In the genomic region with DNA sequence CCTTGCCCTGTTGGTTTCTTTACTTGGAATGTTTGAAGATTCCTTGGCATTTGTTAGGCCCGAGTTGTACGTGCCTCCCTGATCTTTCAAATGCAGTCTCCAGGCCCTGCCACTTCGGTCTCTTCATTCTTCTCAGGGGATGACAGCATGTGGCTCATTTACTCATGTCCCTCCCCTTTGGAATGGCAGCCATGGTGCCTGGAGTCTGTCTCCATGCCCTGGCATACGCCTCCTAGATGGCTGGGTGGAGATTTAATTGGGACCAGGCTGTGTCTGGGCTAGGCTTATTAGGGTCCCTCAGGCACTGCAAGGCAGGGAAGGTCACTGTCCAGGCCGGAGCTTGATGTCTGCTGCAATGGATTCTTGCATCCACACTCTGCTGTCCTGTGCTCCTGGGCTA, we compare ENCODE assay signal across 14 mouse cellular contexts.
"Had no signal": no experiment of that assay in that cellular context is flagged by ENCODE, and none has a peak within 500 bp of the region (broad histone marks: within the 10 kb centered on the region; RNA-seq: fewer than 3 reads in every experiment).

No protein-coding gene starts in this region.

- H3K4me1 ChIP-seq: liver, embryonic 12.5 days; midbrain, embryonic 10.5 days; neural tube, embryonic 12.5 days had no signal

- H3K9ac ChIP-seq: limb, embryonic 15.5 days; liver, embryonic 12.5 days; lung, embryonic 14.5 days; neural tube, embryonic 12.5 days had no signal

- H3K36me3 ChIP-seq: limb, embryonic 15.5 days; liver, embryonic 12.5 days; midbrain, embryonic 10.5 days; neural tube, embryonic 12.5 days had no signal

- H3K27ac ChIP-seq: layer of hippocampus, adult 2 months; limb, embryonic 15.5 days; liver, embryonic 12.5 days; midbrain, embryonic 10.5 days; neural tube, embryonic 12.5 days had no signal

- H3K27me3 ChIP-seq: limb, embryonic 15.5 days; liver, embryonic 12.5 days; neural tube, embryonic 12.5 days had no signal

- H3K4me3 ChIP-seq: layer of hippocampus, adult 2 months; limb, embryonic 15.5 days; liver, embryonic 12.5 days; midbrain, embryonic 10.5 days; neural tube, embryonic 12.5 days had no signal

- H3K9me3 ChIP-seq: limb, embryonic 15.5 days; liver, embryonic 12.5 days; midbrain, embryonic 10.5 days; neural tube, embryonic 12.5 days had no signal

- DNase-seq: kidney, adult 9 months; kidney, postnatal 10 days; kidney, postnatal 4 days; lung, embryonic 14.5 days; lung, postnatal 10 days; lung, postnatal 4 days; midbrain, embryonic 14.5 days; right cerebral cortex, postnatal 14 days; thymus, postnatal 4 days had no signal

- ATAC-seq: liver, embryonic 12.5 days had no signal

- H3K4me2 ChIP-seq: limb, embryonic 15.5 days; liver, embryonic 12.5 days; lung, embryonic 14.5 days; neural tube, embryonic 12.5 days had no signal
